Mouse (Mus musculus) CH12.LX (cell line): ENCODE data around the gene Hoxc5. TPM values are rescaled to one million over a fixed set of nuclear protein-coding genes. Genes with fewer than 3 reads are reported as not detected.
A peak's percentile ranks its signal among the peaks of the same experiment; 100 is the strongest.

ENCODE experiments used
- DNase-seq: peaks from one replicate; pipeline ENCODE4 v3.0.0-alpha.2; 2013; ENCODE audit errors: extremely low read depth
- H3K27ac ChIP-seq: 2 replicates; pipeline ENCODE4 v1.5.1; 2012; ENCODE audit warnings: low read depth, mild to moderate bottlenecking, control low read depth, moderate library complexity; ENCODE audit not compliant: insufficient read depth
- H3K27me3 ChIP-seq: replicated peaks from 2 replicates; pipeline ENCODE3; 2012; ENCODE audit warnings: inconsistent platforms
- H3K36me3 ChIP-seq, 2 experiments: replicated peaks in 1 of 2; 2 replicates each; pipeline versions ENCODE3 to v1.6.1; 2012; ENCODE audit warnings: inconsistent platforms in 1 of 2, low read length in 1 of 2, mild to moderate bottlenecking in 1 of 2, mixed read lengths in 1 of 2, moderate library complexity in 1 of 2; ENCODE audit not compliant: control insufficient read depth in 1 of 2, insufficient read depth in 1 of 2
- H3K4me1 ChIP-seq, 2 experiments: 2 replicates each; pipeline ENCODE4 v1.6.1; 2012; ENCODE audit warnings: inconsistent platforms in 1 of 2, moderate library complexity in 1 of 2; ENCODE audit not compliant: insufficient read depth in 2 of 2, control insufficient read depth in 1 of 2
- H3K4me2 ChIP-seq: 2 replicates; pipeline ENCODE4 v1.6.1; 2012; ENCODE audit warnings: low read depth, mild to moderate bottlenecking, control low read depth; ENCODE audit not compliant: poor library complexity, insufficient read depth, severe bottlenecking
- H3K4me3 ChIP-seq, 3 experiments: fragments of 150-350 bp in 1 of 3; sonication (generic) in 1 of 3; replicated peaks in 1 of 3; 2 replicates each; pipeline versions ENCODE3 to v1.5.1; 2011 to 2012; ENCODE audit warnings: low read depth in 2 of 3, low read length in 2 of 3, mild to moderate bottlenecking in 2 of 3, moderate library complexity in 2 of 3, control low read depth in 1 of 3, improper control_type of control experiment in 1 of 3, inconsistent platforms in 1 of 3, mixed read lengths in 1 of 3; ENCODE audit not compliant: poor library complexity in 1 of 3
- H3K79me2 ChIP-seq: replicated peaks from 2 replicates; pipeline ENCODE4 v1.6.1; 2012; ENCODE audit warnings: mild to moderate bottlenecking, moderate library complexity; ENCODE audit not compliant: control insufficient read depth, poor library complexity, insufficient read depth, severe bottlenecking; ENCODE audit errors: extremely low read depth
- H3K9ac ChIP-seq: 2 replicates; pipeline ENCODE4 v1.6.1; 2012; ENCODE audit warnings: low read depth, mild to moderate bottlenecking, control low read depth, moderate library complexity; ENCODE audit not compliant: insufficient read depth
- H3K9me3 ChIP-seq: replicated peaks from 2 replicates; pipeline ENCODE3; 2012; ENCODE audit warnings: low read length, inconsistent platforms, mixed read lengths
- BHLHE40 ChIP-seq: IDR thresholded peaks from 2 replicates; pipeline ENCODE4 v1.6.1; 2011; ENCODE audit warnings: mild to moderate bottlenecking, low read depth, low read length, improper control_type of control experiment
- CHD1 ChIP-seq: IDR thresholded peaks from 2 replicates; pipeline ENCODE4 v1.6.1; 2012; ENCODE audit warnings: low read depth, low read length, improper control_type of control experiment, inconsistent platforms
- CHD2 ChIP-seq: IDR thresholded peaks from 2 replicates; pipeline ENCODE4 v1.6.1; 2011; ENCODE audit warnings: low read length, improper control_type of control experiment
- CTCF ChIP-seq, 2 experiments: IDR thresholded peaks in 1 of 2; conservative IDR thresholded peaks in 1 of 2; 2 replicates each; pipeline ENCODE4 v1.5.1; 2011 to 2012; ENCODE audit warnings: low read depth in 2 of 2, low read length in 2 of 2, improper control_type of control experiment in 1 of 2, inconsistent platforms in 1 of 2, mild to moderate bottlenecking in 1 of 2, moderate library complexity in 1 of 2
- E2F4 ChIP-seq: IDR thresholded peaks from 2 replicates; pipeline ENCODE4 v1.6.1; 2011; ENCODE audit warnings: low read depth, low read length, improper control_type of control experiment; ENCODE audit not compliant: insufficient replicate concordance
- ELF1 ChIP-seq: IDR thresholded peaks from 2 replicates; pipeline ENCODE4 v1.6.1; 2014; ENCODE audit warnings: low read depth, mild to moderate bottlenecking, inconsistent platforms, low read length, improper control_type of control experiment
- EP300 ChIP-seq: IDR thresholded peaks from 2 replicates; pipeline ENCODE4 v1.6.1; 2011; ENCODE audit warnings: low read length, improper control_type of control experiment
- ETS1 ChIP-seq: conservative IDR thresholded peaks from 2 replicates; pipeline ENCODE4 v1.6.1; 2012; ENCODE audit warnings: low read depth, mild to moderate bottlenecking, inconsistent platforms, low read length, improper control_type of control experiment, moderate library complexity
- GABPA ChIP-seq: IDR thresholded peaks from 2 replicates; pipeline ENCODE4 v1.6.1; 2012; ENCODE audit warnings: low read depth, low read length, improper control_type of control experiment, inconsistent platforms; ENCODE audit not compliant: insufficient replicate concordance
- HCFC1 ChIP-seq: IDR thresholded peaks from 2 replicates; pipeline ENCODE4 v1.6.1; 2012; ENCODE audit warnings: low read depth, mild to moderate bottlenecking, inconsistent platforms, low read length, improper control_type of control experiment
- IRF4 ChIP-seq: IDR thresholded peaks from 2 replicates; pipeline ENCODE4 v1.6.1; 2014; ENCODE audit warnings: low read depth, mild to moderate bottlenecking, inconsistent platforms, low read length, improper control_type of control experiment
- JUN ChIP-seq: IDR thresholded peaks from 2 replicates; pipeline ENCODE4 v1.6.1; 2011; ENCODE audit warnings: low read depth, mild to moderate bottlenecking, low read length, improper control_type of control experiment, moderate library complexity; ENCODE audit not compliant: insufficient read depth
- JUND ChIP-seq: conservative IDR thresholded peaks from 2 replicates; pipeline ENCODE4 v1.6.1; 2011; ENCODE audit warnings: low read depth, low read length, improper control_type of control experiment
- KAT2A ChIP-seq: IDR thresholded peaks from 2 replicates; pipeline ENCODE4 v1.6.1; 2012; ENCODE audit warnings: low read length, improper control_type of control experiment, inconsistent platforms; ENCODE audit not compliant: insufficient replicate concordance
- MAFK ChIP-seq: IDR thresholded peaks from 2 replicates; pipeline ENCODE4 v1.6.1; 2011; ENCODE audit warnings: low read length, improper control_type of control experiment; ENCODE audit not compliant: insufficient replicate concordance
- MAX ChIP-seq: IDR thresholded peaks from 2 replicates; pipeline ENCODE4 v1.6.1; 2011; ENCODE audit warnings: low read length, improper control_type of control experiment
- MAZ ChIP-seq: IDR thresholded peaks from 2 replicates; pipeline ENCODE4 v1.6.1; 2012; ENCODE audit warnings: low read depth, mild to moderate bottlenecking, inconsistent platforms, low read length, improper control_type of control experiment, moderate library complexity
- MEF2A ChIP-seq: IDR thresholded peaks from 2 replicates; pipeline ENCODE4 v1.6.1; 2014; ENCODE audit warnings: low read depth, mild to moderate bottlenecking, inconsistent platforms, low read length, improper control_type of control experiment, borderline replicate concordance
- MXI1 ChIP-seq: IDR thresholded peaks from 2 replicates; pipeline ENCODE4 v1.6.1; 2011; ENCODE audit warnings: mild to moderate bottlenecking, low read depth, low read length, improper control_type of control experiment
- MYC ChIP-seq: IDR thresholded peaks from 2 replicates; pipeline ENCODE4 v1.6.1; 2011; ENCODE audit warnings: low read depth, mild to moderate bottlenecking, improper control_type of control experiment, low read length
- NELFE ChIP-seq: IDR thresholded peaks from 2 replicates; pipeline ENCODE4 v1.6.1; 2011; ENCODE audit warnings: low read depth, low read length, improper control_type of control experiment
- NRF1 ChIP-seq: IDR thresholded peaks from 2 replicates; pipeline ENCODE4 v1.6.1; 2014; ENCODE audit warnings: low read depth, mild to moderate bottlenecking, inconsistent platforms, low read length, improper control_type of control experiment, moderate library complexity
- PAX5 ChIP-seq: IDR thresholded peaks from 2 replicates; pipeline ENCODE4 v1.6.1; 2012; ENCODE audit warnings: low read length, inconsistent platforms, mixed read lengths
- POLR2A ChIP-seq: IDR thresholded peaks from 2 replicates; pipeline ENCODE4 v1.6.1; 2011; ENCODE audit warnings: low read depth, mild to moderate bottlenecking, improper control_type of control experiment, low read length
- POLR2AphosphoS2 ChIP-seq: IDR thresholded peaks from 2 replicates; pipeline ENCODE4 v1.6.1; 2011; ENCODE audit warnings: low read depth, low read length, improper control_type of control experiment
- RAD21 ChIP-seq: IDR thresholded peaks from 2 replicates; pipeline ENCODE4 v1.6.1; 2011; ENCODE audit warnings: low read depth, mild to moderate bottlenecking, low read length, improper control_type of control experiment, moderate library complexity
- RCOR1 ChIP-seq: conservative IDR thresholded peaks from 2 replicates; pipeline ENCODE4 v1.6.1; 2012; ENCODE audit warnings: low read depth, mild to moderate bottlenecking, inconsistent platforms, low read length, improper control_type of control experiment
- SIN3A ChIP-seq: IDR thresholded peaks from 2 replicates; pipeline ENCODE4 v1.6.1; 2012; ENCODE audit warnings: low read length, improper control_type of control experiment, inconsistent platforms
- SMC3 ChIP-seq: IDR thresholded peaks from 2 replicates; pipeline ENCODE4 v1.6.1; 2011; ENCODE audit warnings: low read depth, low read length, improper control_type of control experiment
- TBP ChIP-seq: conservative IDR thresholded peaks from 2 replicates; pipeline ENCODE4 v1.6.1; 2011; ENCODE audit warnings: low read depth, low read length, improper control_type of control experiment
- TCF12 ChIP-seq: IDR thresholded peaks from 2 replicates; pipeline ENCODE4 v1.6.1; 2014; ENCODE audit warnings: low read depth, mild to moderate bottlenecking, inconsistent platforms, low read length, improper control_type of control experiment
- UBTF ChIP-seq: IDR thresholded peaks from 2 replicates; pipeline ENCODE4 v1.6.1; 2012; ENCODE audit warnings: low read depth, mild to moderate bottlenecking, inconsistent platforms, low read length, improper control_type of control experiment, moderate library complexity
- USF1 ChIP-seq: IDR thresholded peaks from 2 replicates; pipeline ENCODE4 v1.6.1; 2014; ENCODE audit warnings: low read depth, mild to moderate bottlenecking, inconsistent platforms, low read length, improper control_type of control experiment
- USF2 ChIP-seq: conservative IDR thresholded peaks from 2 replicates; pipeline ENCODE4 v1.6.1; 2011; ENCODE audit warnings: low read depth, low read length, improper control_type of control experiment
- ZC3H11A ChIP-seq: IDR thresholded peaks from 2 replicates; pipeline ENCODE4 v1.6.1; 2012; ENCODE audit warnings: low read depth, mild to moderate bottlenecking, inconsistent platforms, low read length, improper control_type of control experiment
- ZKSCAN1 ChIP-seq: IDR thresholded peaks from 2 replicates; pipeline ENCODE4 v1.6.1; 2012; ENCODE audit warnings: low read depth, inconsistent platforms, low read length, improper control_type of control experiment, borderline replicate concordance
- ZMIZ1 ChIP-seq: IDR thresholded peaks from 2 replicates; pipeline ENCODE4 v1.6.1; 2012; ENCODE audit warnings: low read depth, mild to moderate bottlenecking, inconsistent platforms, low read length, improper control_type of control experiment
- ZNF384 ChIP-seq: IDR thresholded peaks from 2 replicates; pipeline ENCODE4 v1.6.1; 2012; ENCODE audit warnings: low read depth, low read length, improper control_type of control experiment, inconsistent platforms
- dilution Hi-C: fragments of 300-500 bp; cut with MboI; formaldehyde crosslinking; loops from 2 replicates; pipeline ENCODE4 v1.14.3; 2020; ENCODE audit warnings: low sequenced_read_pairs; ENCODE audit not compliant: extremely low pct_unique_long_range_greater_than_20kb, extremely low pct_ligation_motif_present
- in situ Hi-C: fragments of 300-500 bp; cut with MboI; formaldehyde crosslinking; loops from 3 replicates; pipeline ENCODE4 v1.14.3; 2019; ENCODE audit warnings: low sequenced_read_pairs, low pct_ligation_motif_present, low pct_unique_long_range_greater_than_20kb, mixed read lengths
- polyA plus RNA-seq: library from polyadenylated mRNA; unstranded; fragments of >175 nt; gene quantifications from 2 replicates; pipeline ENCODE4 v1.2.1, GENCODE M21; 2012; ENCODE audit warnings: low read depth; ENCODE audit not compliant: insufficient read length
- total RNA-seq, 2 experiments: library from RNA; depleted of rRNA; stranded (reverse); fragments of 300-350 nt in 1 of 2; fragments of >200 nt in 1 of 2; gene quantifications; 2 replicates each; pipeline ENCODE4 v1.2.3; 2012 to 2014

Hoxc5 gene
- total and polyA plus RNA-seq, 3 experiments = 0.15 to 0.16 TPM; not detected in 1

- Histone ChIP-seq H3K4me1 (peaks cover 0 to 58% of the 10 kb centered on the region in 2 experiments; a peak in 2 of 4 replicates), H3K36me3 (peaks cover 0 to 17% of the 10 kb centered on the region in 2 experiments), H3K4me3 (peak overlapping the region; percentile 81 to 100 (median 85)), H3K9ac (peak overlapping the region; percentile 90), H3K4me2 (peak overlapping the region; percentile 72), H3K27me3 (no peaks in the 10 kb centered on the region), H3K9me3 (no peaks in the 10 kb centered on the region), H3K27ac (peak overlapping the region; percentile 25), H3K79me2 (peaks cover 5% of the 10 kb centered on the region)
- DNase-seq = peak; percentile 77
- dilution Hi-C loops (no loop called here), in situ Hi-C loops (no loop called here)
- TF ChIP-seq ELF1 (peak; percentile 63), TCF12 (0 out of 2 replicates have a peak, but pooled peaks have one; percentile 32), JUN (no peak), USF1 (peak; percentile 90), MXI1 (no peak; the same call in 1 of the 2 replicates), CHD2 (no peak), MYC (no peak), POLR2AphosphoS2 (no peak), KAT2A (no peak), E2F4 (no peak), BHLHE40 (no peak), NELFE (no peak), RAD21 (no peak), TBP (peak; percentile 82), MAX (peak; percentile 68; the same call in 1 of the 2 replicates), CTCF (conservative IDR thresholded peaks at IDR 0.05 in 1 of 2, IDR thresholded peaks at IDR 0.05 in 1 of 2; ENCODE audit: low read depth in 2 of 2, low read length in 2 of 2) (no peak), USF2 (peak; percentile 84), ZNF384 (no peak), MEF2A (no peak), ETS1 (no peak), MAFK (no peak), SMC3 (no peak), EP300 (no peak), PAX5 (no peak), POLR2A (peak; percentile 81), GABPA (no peak), ZKSCAN1 (no peak), UBTF (no peak), RCOR1 (no peak), ZC3H11A (no peak), IRF4 (peak; percentile 9; the same call in 1 of the 2 replicates), HCFC1 (peak; percentile 25; the same call in 1 of the 2 replicates), MAZ (no peak), NRF1 (no peak), ZMIZ1 (no peak), CHD1 (no peak), SIN3A (peak; percentile 65; the same call in 1 of the 2 replicates), JUND (no peak)
Measured at GRCm38 (mm10) chr15:103034043-103034806, 67.0 kb downstream of the Hoxc5 start.
